Mouse (Mus musculus) left cerebral cortex, postnatal 4 days (tissue): Measurements from ENCODE around the gene Lrp6. TPM values are rescaled to one million over a fixed set of nuclear protein-coding genes. Genes with fewer than 3 reads are reported as not detected.

ENCODE experiments used
- DNase-seq: peaks from one replicate; pipeline ENCODE4 v3.0.0-alpha.2; 2022
- intact Hi-C: fragments of 180-260 bp; cut with DNase I; formaldehyde crosslinking; loops from one replicate; pipeline ENCODE4 v1.15.1; 2025
- total RNA-seq, 2 experiments: library from RNA; stranded (reverse); gene quantifications; 2 replicates each; pipeline ENCODE4 v1.2.3; 2021

Lrp6 gene
- total RNA-seq, 2 experiments from 2014 or later: 50.1 to 51.5 TPM

DNA sequence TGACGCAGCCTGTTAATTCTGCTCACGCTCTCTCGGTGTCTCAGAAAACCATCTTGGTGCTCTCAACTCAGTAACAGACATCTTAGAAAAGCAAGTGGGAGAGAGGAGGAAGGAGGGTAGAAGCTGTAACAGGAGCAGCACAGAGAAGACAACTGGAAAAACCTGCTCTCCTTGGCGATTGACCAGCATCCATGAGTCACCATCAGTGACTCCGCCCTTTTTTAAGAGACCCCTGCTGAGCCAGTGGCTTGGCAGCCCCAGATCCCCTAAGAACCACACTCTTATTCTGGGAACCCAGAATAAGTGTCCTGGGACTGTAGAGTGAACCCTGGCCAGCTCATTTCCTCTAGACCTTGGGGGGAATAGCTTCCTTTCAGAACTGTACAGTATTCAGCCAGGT is 159.5 kb downstream of the Lrp6 start:
- intact Hi-C loops: no loop called here
- DNase-seq: no peak

DNA sequence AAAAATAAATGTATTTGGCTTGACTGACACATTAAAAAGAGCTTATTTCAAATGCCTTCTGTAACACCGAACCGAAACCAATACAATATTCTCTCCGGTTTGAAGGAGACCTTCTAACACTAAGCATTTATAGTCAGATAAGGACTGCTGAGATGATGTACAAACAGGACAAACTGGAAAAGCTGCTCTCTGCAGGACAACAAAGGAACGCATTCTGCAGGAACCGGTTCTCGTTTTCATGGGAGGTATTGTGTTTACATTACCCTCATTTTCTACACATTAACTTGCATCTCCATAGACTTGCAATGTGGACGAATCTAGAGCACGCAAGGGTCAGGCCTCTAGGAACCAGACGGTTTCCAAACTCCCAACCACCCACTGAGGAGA is 163.1 kb downstream of the Lrp6 start:
- intact Hi-C loops: loop anchor here (5.0 kb wide), 1 partner anchor 501 kb away; no protein-coding TSS in a partner anchor
- no peak for DNase-seq

DNA sequence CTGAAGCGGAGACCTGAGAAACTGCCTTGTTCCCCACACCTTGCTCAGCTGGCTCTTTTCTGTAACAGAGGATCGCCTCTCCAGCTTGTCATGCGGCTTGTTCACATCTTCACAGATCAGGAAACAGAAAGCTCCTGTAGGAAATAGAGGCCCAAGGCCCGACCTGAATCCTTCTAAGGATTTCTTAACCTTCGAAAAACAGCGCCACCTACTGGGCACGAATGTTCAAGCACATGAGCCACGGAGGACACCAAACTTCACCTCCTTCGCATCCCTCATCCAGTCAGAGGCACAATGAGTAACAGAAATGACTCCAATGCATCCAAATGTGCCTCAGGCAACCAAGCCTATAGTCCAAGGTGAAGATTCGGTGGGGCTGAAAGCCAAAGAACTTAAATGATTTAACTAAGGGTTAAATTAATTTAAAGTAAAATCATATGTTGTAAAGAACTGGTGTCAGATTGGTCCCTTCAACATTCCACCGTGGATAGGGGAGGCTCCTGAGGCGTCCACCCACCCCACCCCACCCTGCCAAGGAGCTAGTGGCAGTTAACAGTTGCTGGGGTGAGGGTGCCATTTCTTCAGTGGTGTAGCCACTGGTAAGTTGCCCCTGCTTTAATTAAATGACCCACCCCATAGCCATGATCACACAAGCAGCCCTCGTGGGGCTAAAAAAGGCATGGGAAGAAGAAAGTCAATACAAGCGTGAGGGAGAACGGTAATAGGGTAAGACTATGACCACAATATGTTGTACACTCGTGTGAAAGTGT is 163.7 kb downstream of the Lrp6 start:
- DNase-seq: peak; percentile 66
- intact Hi-C loops: loop anchor here (5.0 kb wide), 1 partner anchor 501 kb away; no protein-coding TSS in a partner anchor

Other genes starting within 250 kb of the Lrp6 start
- gene Bcl2l14, start 170.6 kb downstream of the Lrp6 start, total RNA-seq: not detected
- gene Mansc1, start 65.5 kb upstream of the Lrp6 start, total RNA-seq: 1 to 10 TPM; 1.7 to 2.0 TPM
- 10 to 100 TPM; 19.0 to 21.3 TPM for gene Borcs5, start 72.5 kb upstream of the Lrp6 start, total RNA-seq
- 1 to 10 TPM; 5.1 to 5.2 TPM for gene Dusp16, start 225.7 kb upstream of the Lrp6 start, total RNA-seq